Mouse (Mus musculus): Measurements from ENCODE around the gene Slc38a7.

The Slc38a7 gene

GRCm38 (mm10) chr8:95853102-95853843, at the start of gene Slc38a7:
Gene Slc38a7 (minus strand): TSS chr8:95853539.
- no peak; the same call in 1 of the 2 replicates for TF ChIP-seq GATA4 (IDR thresholded peaks at IDR 0.05; ENCODE audit: insufficient replicate concordance, low read length)

GRCm38 (mm10) chr8:95901864-95902263, 48.5 kb upstream of the Slc38a7 start:
- TF ChIP-seq GATA4 (IDR thresholded peaks at IDR 0.05; ENCODE audit: insufficient replicate concordance, low read length) = no peak

DNA sequence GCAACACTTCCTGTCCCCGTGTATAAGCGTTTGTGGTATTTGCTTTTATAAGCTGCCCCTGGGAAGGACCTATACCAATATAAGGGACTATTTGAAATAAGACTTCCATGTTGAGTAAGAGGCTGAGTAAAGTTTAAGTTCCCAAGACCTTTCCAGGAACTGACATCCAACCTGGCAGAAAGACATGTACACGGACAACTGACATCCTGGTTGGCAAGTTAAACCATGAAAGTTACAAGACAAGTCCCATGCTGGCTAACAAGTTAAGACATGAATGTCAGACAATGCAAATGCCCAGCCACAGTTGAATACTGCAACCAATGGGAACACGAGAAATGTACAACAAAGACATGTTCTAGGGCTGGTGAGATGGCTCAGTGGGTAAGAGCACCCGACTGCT, 40.4 kb upstream of the Slc38a7 start:
- TF ChIP-seq GATA4 (IDR thresholded peaks at IDR 0.05; ENCODE audit: insufficient replicate concordance, low read length) = no peak

DNA sequence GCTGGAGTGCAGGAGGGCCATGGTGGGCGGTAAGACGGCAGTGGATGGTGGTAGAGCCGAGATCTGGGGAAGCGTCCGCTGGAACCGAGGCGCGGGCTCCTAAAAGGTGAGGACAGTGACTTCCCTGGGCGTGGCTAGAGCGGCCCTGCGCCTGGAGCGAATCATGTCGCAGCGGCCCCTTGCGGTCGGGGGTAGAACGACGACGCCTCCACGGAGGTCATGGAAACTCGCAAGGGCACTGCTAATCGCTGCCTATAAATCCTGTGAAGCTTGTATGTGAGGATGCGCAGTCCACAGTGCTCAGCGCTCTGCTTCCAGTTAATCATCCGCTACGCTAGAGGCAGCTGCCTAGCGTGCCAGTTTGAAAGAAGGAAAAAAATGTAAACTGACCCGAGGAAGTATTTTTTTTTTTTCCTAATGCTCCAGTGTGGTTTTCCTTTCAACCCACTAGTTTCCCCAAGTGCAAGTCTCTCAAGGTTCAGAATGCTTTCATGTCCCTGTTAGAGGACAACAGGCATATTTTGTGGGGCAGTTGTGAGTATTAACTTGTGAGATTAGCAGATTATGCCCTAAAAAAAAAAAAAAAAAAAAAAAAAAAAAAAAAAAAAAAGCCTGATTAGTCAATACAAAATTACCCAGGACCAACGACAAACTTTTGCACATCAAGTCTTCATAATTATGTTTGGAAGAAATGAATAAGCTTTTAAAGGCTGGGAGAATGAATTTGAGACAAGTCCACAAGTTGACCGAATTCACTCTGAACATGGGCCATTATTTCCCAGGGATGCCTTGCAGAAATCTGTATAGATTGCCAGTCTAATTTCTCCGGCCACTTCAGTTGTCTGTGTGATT, 35.2 kb upstream of the Slc38a7 start, which contains the start of gene Got2:
Gene Got2 (minus strand): TSS at position 263 of the 852 bp plus-strand sequence.
- TF ChIP-seq GATA4 (IDR thresholded peaks at IDR 0.05; ENCODE audit: insufficient replicate concordance, low read length) = peak; percentile 50; the same call in 1 of the 2 replicates

DNA sequence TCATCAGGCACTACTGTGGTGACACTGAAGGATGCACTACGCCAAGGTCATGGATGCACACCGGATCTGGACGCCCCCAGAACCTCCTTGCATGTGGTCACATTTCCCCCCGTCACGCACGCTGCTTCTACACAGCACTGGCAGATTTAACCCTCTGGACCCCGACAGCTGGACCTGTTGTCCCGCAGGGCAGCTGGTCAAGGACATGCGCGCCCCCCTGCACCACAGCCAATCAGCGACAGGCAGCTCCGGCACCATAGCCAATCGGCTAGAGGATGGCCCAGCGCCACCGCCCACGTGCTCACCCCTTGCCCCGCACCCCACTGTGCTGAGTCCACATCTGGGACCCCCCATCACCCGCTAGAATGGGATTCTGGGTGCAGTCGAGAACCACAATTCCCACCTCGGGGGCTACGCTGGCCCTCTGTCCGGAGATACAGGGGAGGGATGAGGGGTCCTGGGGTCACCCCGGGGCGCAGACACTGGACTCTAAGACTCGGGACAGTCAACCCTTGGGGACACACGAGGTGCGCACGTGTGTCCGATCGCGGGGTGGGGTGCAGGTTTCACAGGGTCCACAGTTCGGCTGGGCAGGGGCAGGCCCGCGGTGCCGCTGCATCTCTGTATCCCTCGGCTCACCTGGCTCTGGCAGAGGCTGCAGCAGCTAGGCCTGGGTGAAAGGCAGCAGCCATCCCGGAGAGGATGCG, 34.4 kb upstream of the Slc38a7 start:
- 0 out of 2 replicates have a peak, but pooled peaks have one; percentile 19 for TF ChIP-seq GATA4 (IDR thresholded peaks at IDR 0.05; ENCODE audit: insufficient replicate concordance, low read length)

GRCm38 (mm10) chr8:95886647-95887577, 33.6 kb upstream of the Slc38a7 start:
- no peak for TF ChIP-seq GATA4 (IDR thresholded peaks at IDR 0.05; ENCODE audit: insufficient replicate concordance, low read length)

- TF ChIP-seq GATA4 (IDR thresholded peaks at IDR 0.05; ENCODE audit: insufficient replicate concordance, low read length) = peak; percentile 97
Observed at GRCm38 (mm10) chr8:95885966-95886365, 32.6 kb upstream of the Slc38a7 start.

- no peak for TF ChIP-seq GATA4 (IDR thresholded peaks at IDR 0.05; ENCODE audit: insufficient replicate concordance, low read length)
Observed at GRCm38 (mm10) chr8:95885271-95885841, 32.0 kb upstream of the Slc38a7 start.

DNA sequence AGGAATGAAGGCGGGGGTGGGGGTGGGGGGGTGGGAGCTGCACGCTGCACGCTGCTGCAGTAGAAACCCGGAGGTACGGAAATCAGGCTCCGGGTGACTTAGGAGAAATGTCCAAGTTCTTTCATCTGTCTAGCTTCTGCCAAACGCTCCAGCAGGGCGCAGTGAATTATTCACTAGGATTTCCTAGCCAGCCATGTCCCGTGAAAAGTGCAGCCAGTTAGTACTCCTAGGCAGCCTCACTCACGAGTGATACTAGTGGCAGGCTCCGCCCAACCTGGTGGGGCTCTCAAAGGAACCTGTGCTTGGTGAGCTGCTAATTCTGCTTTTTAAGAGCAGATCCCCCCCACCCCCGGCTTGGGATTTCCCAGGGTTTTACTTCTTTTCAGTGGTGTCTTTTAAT, 31.2 kb upstream of the Slc38a7 start:
- TF ChIP-seq GATA4 (IDR thresholded peaks at IDR 0.05; ENCODE audit: insufficient replicate concordance, low read length) = no peak

- TF ChIP-seq GATA4 (IDR thresholded peaks at IDR 0.05; ENCODE audit: insufficient replicate concordance, low read length) = no peak
Observed at GRCm38 (mm10) chr8:95882191-95882590, 28.9 kb upstream of the Slc38a7 start.

DNA sequence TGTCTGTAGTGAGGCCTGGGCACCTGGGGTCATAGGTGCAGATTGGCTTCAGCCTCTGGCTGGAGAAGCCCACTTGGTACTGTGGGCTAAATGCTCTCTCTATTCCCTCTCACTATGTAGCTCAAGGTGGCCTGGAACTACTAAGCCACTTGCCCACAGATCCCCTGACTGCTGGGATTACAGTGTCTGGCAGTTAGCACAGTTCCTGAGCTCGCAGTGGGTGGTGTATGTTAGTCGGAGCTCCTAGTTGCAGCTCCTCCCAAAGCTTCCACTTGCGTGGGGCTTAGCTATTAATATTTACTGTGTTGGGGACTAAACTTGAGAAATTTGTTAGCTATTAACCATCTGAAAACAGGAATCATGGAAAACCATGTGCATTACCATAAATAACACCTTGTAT, 28.2 kb upstream of the Slc38a7 start:
- no peak for TF ChIP-seq GATA4 (IDR thresholded peaks at IDR 0.05; ENCODE audit: insufficient replicate concordance, low read length)

- no peak for TF ChIP-seq GATA4 (IDR thresholded peaks at IDR 0.05; ENCODE audit: insufficient replicate concordance, low read length)
Observed at GRCm38 (mm10) chr8:95879823-95880222, 26.5 kb upstream of the Slc38a7 start.

DNA sequence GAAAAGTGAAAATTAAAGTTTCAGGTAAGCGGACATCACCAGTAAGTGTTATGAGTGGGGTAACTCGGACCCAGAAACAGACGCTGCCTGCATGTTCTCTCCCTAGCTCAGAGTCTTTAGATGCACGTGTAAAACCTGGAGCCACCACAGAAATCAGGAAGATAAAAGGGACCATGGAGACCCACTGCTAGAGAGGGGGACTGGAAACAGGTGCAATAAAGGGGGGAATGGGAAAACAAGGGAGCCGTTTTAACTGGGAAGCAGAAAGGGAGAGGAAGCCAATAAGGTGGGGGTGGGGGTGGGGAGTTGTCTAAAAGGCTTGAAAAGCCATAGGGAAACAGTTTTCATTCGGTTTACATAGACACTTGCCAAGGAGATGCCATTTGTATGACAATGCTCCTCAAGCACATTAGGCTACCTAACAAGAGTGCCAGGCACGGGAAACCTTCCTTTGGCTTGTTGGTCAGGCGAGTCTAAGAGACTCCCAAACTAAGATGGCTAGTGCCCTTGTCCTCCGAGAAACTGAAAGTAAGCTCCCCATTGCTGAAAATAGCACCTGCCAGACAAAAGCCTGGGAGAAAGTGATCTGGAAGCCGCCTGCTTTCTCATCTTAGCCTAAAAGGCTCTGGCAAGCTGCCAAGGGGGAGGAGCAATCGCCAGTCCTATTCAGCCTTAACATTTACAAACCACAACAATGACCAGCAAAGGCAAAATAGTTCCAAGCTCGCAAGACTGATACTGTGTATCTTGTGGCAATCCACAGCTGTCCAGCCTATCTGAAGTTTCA, 25.0 kb upstream of the Slc38a7 start:
- no peak for TF ChIP-seq GATA4 (IDR thresholded peaks at IDR 0.05; ENCODE audit: insufficient replicate concordance, low read length)

Data from liver, adult (tissue).